Mouse (Mus musculus): ENCODE data around the gene Adam17. TPM values are rescaled to one million over a fixed set of nuclear protein-coding genes. Genes with fewer than 3 reads are reported as not detected.

Adam17 gene
- polyA plus RNA-seq, 1 experiment from 2014 or later, result 22.0 TPM

GRCm38 (mm10) chr12:21333766-21334165 is 39.7 kb downstream of the Adam17 start:
- peaks cover 80% of the 10 kb centered on the region for H3K36me3 ChIP-seq (replicated peaks; ENCODE audit: control insufficient read depth, insufficient read depth)
- no peaks in the 10 kb centered on the region for H3K27me3 ChIP-seq (ENCODE audit: control insufficient read depth, insufficient read depth, low read length)
- H3K4me3 ChIP-seq (replicated peaks; ENCODE audit: low read length), result no peak overlapping the region
- H3K4me1 ChIP-seq (replicated peaks; ENCODE audit: control insufficient read depth, insufficient read depth, low read length), result no peaks in the 10 kb centered on the region
- no peak overlapping the region for H3K9ac ChIP-seq
- no peak overlapping the region for H3K27ac ChIP-seq
- ATAC-seq (ENCODE audit: low FRiP score) (no peak), DNase-seq (ENCODE audit: low spot score) (no peak)
- no peaks in the 10 kb centered on the region for H3K9me3 ChIP-seq (ENCODE audit: control insufficient read depth, low read length)
- 92% methylated on average over 5 of the region's 5 CpGs for WGBS
- no peak overlapping the region for H3K4me2 ChIP-seq (replicated peaks)

DNA sequence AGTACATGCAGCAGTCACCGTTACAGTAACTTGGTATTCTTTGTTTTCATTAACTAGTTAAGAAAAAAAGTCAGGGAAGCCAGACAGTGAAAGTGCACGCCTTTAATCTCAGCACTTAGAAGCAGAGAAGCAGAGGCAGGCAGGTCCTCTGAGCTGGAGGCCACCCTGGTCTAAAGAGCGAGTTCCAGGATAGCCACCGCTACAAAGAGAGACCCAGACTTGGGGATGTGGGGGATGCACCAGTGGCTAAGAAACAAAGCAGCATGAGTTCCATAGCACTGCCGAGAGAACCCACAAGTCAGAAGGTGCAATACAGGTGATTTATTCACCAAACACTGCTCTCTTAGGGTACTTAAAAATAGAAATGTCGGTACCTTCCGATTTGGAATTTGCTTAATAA is 40.4 kb downstream of the Adam17 start:
- Histone ChIP-seq H3K27me3 (ENCODE audit: control insufficient read depth, insufficient read depth, low read length) (no peaks in the 10 kb centered on the region), H3K27ac (no peak overlapping the region), H3K36me3 (replicated peaks; ENCODE audit: control insufficient read depth, insufficient read depth) (peaks cover 80% of the 10 kb centered on the region), H3K4me3 (replicated peaks; ENCODE audit: low read length) (no peak overlapping the region), H3K4me2 (replicated peaks) (no peak overlapping the region), H3K9ac (no peak overlapping the region), H3K9me3 (ENCODE audit: control insufficient read depth, low read length) (no peaks in the 10 kb centered on the region), H3K4me1 (replicated peaks; ENCODE audit: control insufficient read depth, insufficient read depth, low read length) (no peaks in the 10 kb centered on the region)
- 93% methylated on average over 7 of the region's 7 CpGs for WGBS
- DNase-seq (ENCODE audit: low spot score) (no peak), ATAC-seq (ENCODE audit: low FRiP score) (no peak)

DNA sequence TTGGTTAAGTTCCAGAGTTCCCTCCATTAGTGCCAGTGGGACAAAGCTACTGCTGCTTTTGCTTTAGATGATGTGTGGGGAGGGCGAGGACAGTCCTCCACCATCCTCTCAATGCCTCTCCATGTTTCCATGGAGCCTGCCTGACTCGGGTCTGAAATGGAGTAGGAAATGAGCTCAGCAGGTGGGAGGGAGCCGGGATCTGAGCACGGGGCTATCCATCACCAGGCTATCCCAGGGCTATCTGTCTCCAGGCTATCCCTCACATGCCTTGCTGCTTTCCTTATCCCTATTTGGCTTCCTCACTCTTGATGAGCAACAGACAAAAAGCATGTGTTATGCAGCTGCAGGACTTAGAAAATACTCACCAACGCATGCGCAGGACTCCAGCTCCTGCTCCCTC is 41.7 kb downstream of the Adam17 start:
- DNase-seq (ENCODE audit: low spot score) (no peak), ATAC-seq (ENCODE audit: low FRiP score) (no peak)
- no peak overlapping the region for H3K9ac ChIP-seq
- peaks cover 89% of the 10 kb centered on the region for H3K36me3 ChIP-seq (replicated peaks; ENCODE audit: control insufficient read depth, insufficient read depth)
- H3K9me3 ChIP-seq (ENCODE audit: control insufficient read depth, low read length), result no peaks in the 10 kb centered on the region
- H3K4me2 ChIP-seq (replicated peaks), result no peak overlapping the region
- WGBS, result 72% methylated on average over 6 of the region's 6 CpGs
- H3K27me3 ChIP-seq (ENCODE audit: control insufficient read depth, insufficient read depth, low read length), result no peaks in the 10 kb centered on the region
- H3K27ac ChIP-seq, result no peak overlapping the region
- no peak overlapping the region for H3K4me3 ChIP-seq (replicated peaks; ENCODE audit: low read length)
- no peaks in the 10 kb centered on the region for H3K4me1 ChIP-seq (replicated peaks; ENCODE audit: control insufficient read depth, insufficient read depth, low read length)

DNA sequence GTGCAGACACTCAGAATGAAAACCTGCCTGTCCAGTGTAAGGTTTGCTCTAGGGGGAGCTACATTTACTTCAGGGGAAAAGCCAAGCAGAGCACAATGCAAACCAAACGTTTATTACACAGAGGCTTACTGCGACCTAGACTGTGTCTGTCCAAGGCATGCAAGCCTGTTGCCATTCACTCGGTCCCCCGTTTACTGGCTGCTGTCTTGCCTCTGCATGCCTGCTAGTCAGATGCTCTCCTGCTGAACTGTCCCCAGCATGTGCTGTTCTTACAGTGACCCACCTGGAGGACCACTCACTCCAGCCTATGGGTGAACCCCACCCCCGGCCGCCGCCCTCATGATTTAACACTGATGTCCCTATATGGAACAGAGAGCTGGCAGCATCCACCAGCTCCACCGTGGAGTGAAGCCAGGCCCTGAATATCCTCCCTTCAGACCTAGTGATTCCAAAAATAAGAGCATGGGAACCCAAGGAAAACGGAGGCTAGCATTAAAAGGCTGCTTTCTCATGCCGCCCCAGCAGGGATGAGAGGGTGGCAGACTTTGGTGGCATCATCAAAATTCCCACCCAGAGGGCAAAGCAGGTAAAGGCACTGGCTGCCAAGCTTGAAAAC is 42.4 kb downstream of the Adam17 start:
- 93% methylated on average over 10 of the region's 10 CpGs for WGBS
- H3K27me3 ChIP-seq (ENCODE audit: control insufficient read depth, insufficient read depth, low read length), result no peaks in the 10 kb centered on the region
- DNase-seq (ENCODE audit: low spot score) (no peak), ATAC-seq (ENCODE audit: low FRiP score) (no peak)
- H3K4me1 ChIP-seq (replicated peaks; ENCODE audit: control insufficient read depth, insufficient read depth, low read length), result no peaks in the 10 kb centered on the region
- no peak overlapping the region for H3K4me2 ChIP-seq (replicated peaks)
- H3K36me3 ChIP-seq (replicated peaks; ENCODE audit: control insufficient read depth, insufficient read depth), result peaks cover 87% of the 10 kb centered on the region
- no peaks in the 10 kb centered on the region for H3K9me3 ChIP-seq (ENCODE audit: control insufficient read depth, low read length)
- no peak overlapping the region for H3K9ac ChIP-seq
- no peak overlapping the region for H3K4me3 ChIP-seq (replicated peaks; ENCODE audit: low read length)
- no peak overlapping the region for H3K27ac ChIP-seq

DNA sequence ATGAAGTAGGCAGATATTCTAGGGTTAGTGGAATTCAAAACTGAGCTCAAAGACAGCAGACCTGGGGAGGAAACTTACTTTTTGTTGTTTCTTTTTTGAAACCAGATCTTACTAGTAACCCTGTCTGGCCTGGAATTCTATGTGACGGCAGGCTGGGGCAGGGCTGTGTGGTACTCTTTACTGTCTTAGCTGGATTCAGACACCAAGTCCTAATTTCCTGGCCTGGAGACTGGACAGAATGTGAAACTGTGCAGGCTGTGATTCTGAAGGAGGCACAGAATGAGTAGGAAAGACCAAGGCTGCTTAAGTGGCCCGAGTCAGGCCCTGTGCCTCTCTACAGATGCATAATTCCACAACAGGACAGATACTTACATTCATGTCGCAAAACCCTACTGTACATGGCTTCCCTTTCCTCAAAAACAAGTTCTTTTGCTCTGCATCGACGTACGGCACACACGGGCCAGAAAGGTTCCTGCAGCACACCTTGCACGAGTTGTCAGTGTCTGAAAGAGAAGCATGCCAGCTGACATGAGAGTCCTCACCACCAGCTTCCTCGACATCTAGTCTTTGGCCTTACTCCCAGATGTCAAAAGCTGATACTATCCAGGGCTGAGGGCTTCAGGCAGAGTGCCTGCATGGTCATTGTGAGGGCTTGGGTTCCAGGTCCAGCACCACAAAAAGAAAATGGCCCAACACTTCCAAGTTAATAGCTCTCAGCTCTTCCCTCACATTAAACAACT is 43.6 kb downstream of the Adam17 start:
- no peak overlapping the region for H3K9ac ChIP-seq
- WGBS, result 92% methylated on average over 9 of the region's 9 CpGs
- no peaks in the 10 kb centered on the region for H3K4me1 ChIP-seq (replicated peaks; ENCODE audit: control insufficient read depth, insufficient read depth, low read length)
- H3K9me3 ChIP-seq (ENCODE audit: control insufficient read depth, low read length), result no peaks in the 10 kb centered on the region
- peaks cover 87% of the 10 kb centered on the region for H3K36me3 ChIP-seq (replicated peaks; ENCODE audit: control insufficient read depth, insufficient read depth)
- no peaks in the 10 kb centered on the region for H3K27me3 ChIP-seq (ENCODE audit: control insufficient read depth, insufficient read depth, low read length)
- H3K4me2 ChIP-seq (replicated peaks), result no peak overlapping the region
- no peak for ATAC-seq (ENCODE audit: low FRiP score)
- no peak overlapping the region for H3K27ac ChIP-seq
- no peak for DNase-seq (ENCODE audit: low spot score)
- no peak overlapping the region for H3K4me3 ChIP-seq (replicated peaks; ENCODE audit: low read length)

DNA sequence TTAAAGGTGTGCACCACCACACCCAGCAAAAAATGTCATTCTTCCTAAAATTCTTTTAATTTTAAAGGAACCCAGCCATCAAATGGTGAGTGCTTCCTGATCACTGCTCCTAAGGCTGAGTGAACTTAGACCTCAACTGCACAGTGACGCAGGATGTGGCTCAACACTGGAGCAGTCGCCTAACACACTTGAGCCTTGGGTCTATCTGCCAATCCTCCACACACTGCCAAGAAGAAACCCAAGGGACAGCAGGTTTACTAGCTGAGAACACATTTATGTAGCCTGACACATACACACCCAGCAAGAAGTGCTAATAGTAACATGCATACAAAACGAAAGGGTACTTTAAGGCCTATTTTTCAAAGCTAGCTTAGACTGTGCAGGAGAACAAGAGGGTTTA is 47.1 kb downstream of the Adam17 start:
- Histone ChIP-seq H3K9me3 (ENCODE audit: control insufficient read depth, low read length) (no peaks in the 10 kb centered on the region), H3K9ac (no peak overlapping the region), H3K27me3 (ENCODE audit: control insufficient read depth, insufficient read depth, low read length) (no peaks in the 10 kb centered on the region), H3K4me3 (replicated peaks; ENCODE audit: low read length) (no peak overlapping the region), H3K36me3 (replicated peaks; ENCODE audit: control insufficient read depth, insufficient read depth) (peaks cover 83% of the 10 kb centered on the region), H3K4me1 (replicated peaks; ENCODE audit: control insufficient read depth, insufficient read depth, low read length) (no peaks in the 10 kb centered on the region), H3K4me2 (replicated peaks) (no peak overlapping the region), H3K27ac (no peak overlapping the region)
- DNase-seq (ENCODE audit: low spot score), result no peak
- 91% methylated on average over 3 of the region's 3 CpGs for WGBS
- ATAC-seq (ENCODE audit: low FRiP score), result no peak

DNA sequence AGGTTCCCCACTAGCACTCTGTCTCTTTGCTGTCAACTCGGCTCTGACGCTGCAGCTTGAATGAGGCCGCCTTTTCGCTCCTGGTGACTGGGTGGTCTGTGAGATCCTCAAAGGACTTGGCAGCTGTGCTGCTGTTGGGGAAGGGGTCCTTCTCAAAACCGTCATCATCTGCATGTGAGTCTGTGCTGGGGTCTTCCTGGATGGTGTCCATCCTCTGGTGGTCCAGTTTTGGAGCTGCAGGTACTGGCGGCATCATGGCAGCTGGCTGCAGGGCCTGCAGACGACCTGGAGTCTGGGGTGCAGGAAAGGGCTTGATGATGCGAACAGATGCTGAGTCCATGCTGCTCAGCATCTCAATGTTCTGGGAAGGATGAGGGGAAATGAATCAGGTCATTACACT is 48.2 kb downstream of the Adam17 start:
- Histone ChIP-seq H3K4me2 (replicated peaks) (no peak overlapping the region), H3K27ac (no peak overlapping the region), H3K4me1 (replicated peaks; ENCODE audit: control insufficient read depth, insufficient read depth, low read length) (no peaks in the 10 kb centered on the region), H3K36me3 (replicated peaks; ENCODE audit: control insufficient read depth, insufficient read depth) (peaks cover 84% of the 10 kb centered on the region), H3K4me3 (replicated peaks; ENCODE audit: low read length) (no peak overlapping the region), H3K9ac (no peak overlapping the region), H3K27me3 (ENCODE audit: control insufficient read depth, insufficient read depth, low read length) (no peaks in the 10 kb centered on the region), H3K9me3 (ENCODE audit: control insufficient read depth, low read length) (no peaks in the 10 kb centered on the region)
- DNase-seq (ENCODE audit: low spot score), result no peak
- no peak for ATAC-seq (ENCODE audit: low FRiP score)
- WGBS, result 91% methylated on average over 8 of the region's 8 CpGs

- ATAC-seq (ENCODE audit: low FRiP score), result no peak
- Histone ChIP-seq H3K27me3 (ENCODE audit: control insufficient read depth, insufficient read depth, low read length) (no peaks in the 10 kb centered on the region), H3K27ac (no peak overlapping the region), H3K4me1 (replicated peaks; ENCODE audit: control insufficient read depth, insufficient read depth, low read length) (no peaks in the 10 kb centered on the region), H3K4me2 (replicated peaks) (no peak overlapping the region), H3K9me3 (ENCODE audit: control insufficient read depth, low read length) (no peaks in the 10 kb centered on the region), H3K9ac (no peak overlapping the region), H3K36me3 (replicated peaks; ENCODE audit: control insufficient read depth, insufficient read depth) (peaks cover 73% of the 10 kb centered on the region), H3K4me3 (replicated peaks; ENCODE audit: low read length) (no peak overlapping the region)
- 87% methylated on average over 5 of the region's 5 CpGs for WGBS
- no peak for DNase-seq (ENCODE audit: low spot score)
These were observed 49.3 kb downstream of the Adam17 start for GRCm38 (mm10) chr12:21324101-21324500.

- Histone ChIP-seq H3K4me3 (replicated peaks; ENCODE audit: low read length) (no peak overlapping the region), H3K9ac (no peak overlapping the region), H3K27me3 (ENCODE audit: control insufficient read depth, insufficient read depth, low read length) (no peaks in the 10 kb centered on the region), H3K9me3 (ENCODE audit: control insufficient read depth, low read length) (no peaks in the 10 kb centered on the region), H3K27ac (no peak overlapping the region), H3K36me3 (replicated peaks; ENCODE audit: control insufficient read depth, insufficient read depth) (peaks cover 63% of the 10 kb centered on the region), H3K4me1 (replicated peaks; ENCODE audit: control insufficient read depth, insufficient read depth, low read length) (no peaks in the 10 kb centered on the region), H3K4me2 (replicated peaks) (no peak overlapping the region)
- ATAC-seq (ENCODE audit: low FRiP score) (no peak), DNase-seq (ENCODE audit: low spot score) (no peak)
- 86% methylated on average over 9 of the region's 9 CpGs for WGBS
These were observed 50.6 kb downstream of the Adam17 start for GRCm38 (mm10) chr12:21322856-21323255.

Measured in hindbrain, embryonic 14.5 days (tissue).